Mouse (Mus musculus): ENCODE measurements at regions not wholly inside any gene's neighbourhood (a gene's known extent, or its start where the extent isn't known, plus 50 kb on each side); places are given as distances from the start of the nearest gene placed in this dataset.

- TF ChIP-seq POLR2A (IDR thresholded peaks at IDR 0.05; ENCODE audit: borderline replicate concordance, insufficient read depth, low read length) (no peak), CTCF (IDR thresholded peaks at IDR 0.05; ENCODE audit: borderline replicate concordance, insufficient read depth, low read depth, low read length) (no peak)
Observed at GRCm38 (mm10) chr8:39227239-39227638, 1447.6 kb upstream of the Adam24 start.
